Mouse (Mus musculus) stomach, embryonic 14.5 days (tissue): ENCODE data around the gene Zfp169. TPM values are rescaled to one million over a fixed set of nuclear protein-coding genes. Genes with fewer than 3 reads are reported as not detected.

Source experiments
- ATAC-seq: fragments of 200-750 bp; cut with Nextera tagmentation; 2 replicates; pipeline ENCODE4 v1.8.0; 2017; ENCODE audit warnings: low read depth, moderate TSS enrichment; ENCODE audit not compliant: insufficient number of reproducible peaks, insufficient read depth, low FRiP score
- H3K27ac ChIP-seq: fragments of 300-500 bp; sonication (generic); 2 replicates; pipeline ENCODE4 v1.5.1; 2014; ENCODE audit warnings: mild to moderate bottlenecking, low read length, moderate library complexity, mixed read lengths
- H3K27me3 ChIP-seq: fragments of 300-500 bp; sonication (generic); 2 replicates; pipeline ENCODE4 v1.6.1; 2014; ENCODE audit warnings: low read length, control low read depth, mixed read lengths; ENCODE audit not compliant: control insufficient read depth, insufficient read depth
- H3K36me3 ChIP-seq: fragments of 300-500 bp; sonication (generic); 2 replicates; pipeline ENCODE4 v1.6.1; 2014; ENCODE audit warnings: mild to moderate bottlenecking, control low read depth, low read length, moderate library complexity, mixed read lengths; ENCODE audit not compliant: control insufficient read depth, insufficient read depth
- H3K4me1 ChIP-seq: fragments of 300-500 bp; sonication (generic); 2 replicates; pipeline ENCODE4 v1.6.1; 2014; ENCODE audit warnings: low read length, control low read depth, mixed read lengths; ENCODE audit not compliant: control insufficient read depth, insufficient read depth
- H3K4me2 ChIP-seq: fragments of 300-500 bp; sonication (generic); replicated peaks from 2 replicates; pipeline ENCODE4 v1.6.1; 2014; ENCODE audit warnings: low read depth, low read length, control low read depth
- H3K4me3 ChIP-seq: fragments of 300-500 bp; sonication (generic); 2 replicates; pipeline ENCODE4 v1.5.1; 2014; ENCODE audit warnings: low read depth, low read length, control low read depth
- H3K9ac ChIP-seq: fragments of 300-500 bp; sonication (generic); replicated peaks from 2 replicates; pipeline ENCODE4 v1.6.1; 2014; ENCODE audit warnings: low read depth, mild to moderate bottlenecking, control low read depth, low read length, moderate library complexity, mixed read lengths
- H3K9me3 ChIP-seq: fragments of 300-500 bp; sonication (generic); 2 replicates; pipeline ENCODE4 v1.6.1; 2016; ENCODE audit warnings: low read depth, low read length, control low read depth; ENCODE audit not compliant: control insufficient read depth
- WGBS: fragments of 180-500 bp; shearing (Covaris S2); extraction: QIAGEN DNeasy Blood & Tissue Kit; methylation state at CpG from one replicate; pipeline ENCODE4 v1.1.7; 2014; 5-methylcytosine and 5-hydroxymethylcytosine counted together
- polyA plus RNA-seq: library from polyadenylated mRNA; unstranded; fragments of >200 nt; fragmentation: Nextera tagmentation; extraction: Ambion mirVana; gene quantifications from 2 replicates; pipeline ENCODE4 v1.2.1, GENCODE M21; 2014

Gene Zfp169
- 5.0 and 6.7 TPM in 2 replicates for polyA plus RNA-seq

- Histone ChIP-seq H3K36me3 (no peaks in the 10 kb centered on the region), H3K9ac (peak within 1 kb of the TSS; percentile 71), H3K4me3 (peak within 1 kb of the TSS; percentile 73), H3K4me2 (peak within 1 kb of the TSS; percentile 82), H3K4me1 (peaks cover 4% of the 10 kb centered on the region; the same call in 1 of the 2 replicates), H3K27me3 (no peaks in the 10 kb centered on the region), H3K9me3 (no peaks in the 10 kb centered on the region), H3K27ac (no peak within 1 kb of the TSS)
- 1% methylated on average over 34 of the region's 34 CpGs for WGBS
- peak; percentile 97 for ATAC-seq
Measured at GRCm38 (mm10) chr13:48513003-48513929, at the start of gene Zfp169, which contains the start of gene A830005F24Rik. Gene Zfp169 (minus strand): TSS chr13:48513451. Gene A830005F24Rik (plus strand): TSS chr13:48513570.

DNA sequence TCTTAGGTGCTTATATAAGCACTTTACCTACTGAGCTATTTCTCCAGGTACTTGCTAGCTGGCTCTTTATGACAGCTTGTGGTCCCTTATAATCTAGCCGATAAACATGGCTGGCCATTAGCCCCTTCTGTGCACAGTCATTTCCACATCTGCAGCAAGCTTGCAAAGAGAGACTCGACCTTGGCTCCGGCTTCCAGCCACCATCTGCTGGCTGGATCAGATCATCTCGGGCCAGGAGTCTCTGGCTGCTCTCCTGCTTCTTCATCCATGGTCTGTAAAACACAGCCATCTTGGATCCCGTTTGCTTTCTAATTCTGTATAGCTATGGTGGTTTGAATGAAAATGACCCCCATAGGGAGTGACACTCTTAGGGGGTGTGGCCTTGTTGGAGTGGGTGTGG, 49.1 kb upstream of the Zfp169 start:
- Histone ChIP-seq H3K4me3 (no peak overlapping the region), H3K4me1 (peaks cover 9% of the 10 kb centered on the region; the same call in 1 of the 2 replicates), H3K27me3 (no peaks in the 10 kb centered on the region), H3K36me3 (no peaks in the 10 kb centered on the region), H3K9me3 (no peaks in the 10 kb centered on the region), H3K27ac (no peak overlapping the region), H3K4me2 (no peak overlapping the region), H3K9ac (no peak overlapping the region)
- no peak for ATAC-seq
- 82% methylated on average over 5 of the region's 5 CpGs for WGBS

DNA sequence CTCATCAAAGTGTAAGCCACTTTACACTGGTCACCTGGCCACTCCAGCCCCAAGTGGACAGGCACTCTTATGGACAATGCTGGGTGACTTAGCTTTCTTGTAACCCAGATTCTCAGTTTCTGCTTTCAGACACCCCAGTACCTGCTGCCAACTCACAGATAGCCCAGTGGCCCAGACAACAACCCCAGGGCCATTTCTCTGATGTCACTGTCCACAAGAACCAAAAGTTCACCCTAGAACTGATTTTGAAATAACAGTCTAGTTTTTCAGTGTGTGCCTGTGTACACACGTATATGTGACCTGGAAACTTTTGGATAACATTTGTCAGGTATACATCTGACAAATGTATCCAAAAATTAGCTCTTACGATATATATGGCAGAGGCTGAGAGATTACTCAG, 48.2 kb upstream of the Zfp169 start:
- H3K4me3 ChIP-seq, result no peak overlapping the region
- H3K9me3 ChIP-seq, result no peaks in the 10 kb centered on the region
- H3K4me1 ChIP-seq, result peaks cover 9% of the 10 kb centered on the region; the same call in 1 of the 2 replicates
- no peaks in the 10 kb centered on the region for H3K27me3 ChIP-seq
- no peak overlapping the region for H3K4me2 ChIP-seq
- WGBS, result 91% methylated on average over 2 of the region's 2 CpGs
- H3K27ac ChIP-seq, result no peak overlapping the region
- no peak overlapping the region for H3K9ac ChIP-seq
- ATAC-seq, result no peak
- no peaks in the 10 kb centered on the region for H3K36me3 ChIP-seq

DNA sequence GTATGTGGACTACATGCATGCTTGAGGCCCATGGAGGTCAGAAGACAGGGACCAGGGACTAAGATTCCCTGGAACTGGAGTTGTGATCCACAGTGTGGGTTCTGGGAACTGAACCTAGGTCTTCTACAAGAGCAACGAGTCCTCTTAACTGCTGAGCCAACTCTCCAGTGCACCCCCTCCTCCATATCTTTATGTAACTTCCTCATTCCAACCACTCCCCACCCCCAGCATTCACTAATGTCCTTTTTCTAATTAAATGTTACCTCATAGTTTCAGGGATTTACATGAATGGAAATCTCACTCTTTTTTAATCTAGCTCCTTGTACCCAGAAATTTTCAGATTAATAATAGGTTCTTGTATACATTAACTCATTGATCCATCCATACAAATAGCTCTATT, 42.7 kb upstream of the Zfp169 start:
- 68% methylated on average over 1 of the region's 1 CpGs for WGBS

GRCm38 (mm10) chr13:48554552-48554951, 41.3 kb upstream of the Zfp169 start:
- Histone ChIP-seq H3K4me3 (no peak overlapping the region), H3K27ac (no peak overlapping the region), H3K9ac (no peak overlapping the region), H3K4me1 (peaks cover 15% of the 10 kb centered on the region; the same call in 1 of the 2 replicates), H3K36me3 (no peaks in the 10 kb centered on the region), H3K4me2 (no peak overlapping the region), H3K27me3 (no peaks in the 10 kb centered on the region), H3K9me3 (no peaks in the 10 kb centered on the region)
- 80% methylated on average over 1 of the region's 1 CpGs for WGBS
- ATAC-seq, result no peak

More for the DNA sequence above, 42.7 kb upstream of the Zfp169 start:
- no peaks in the 10 kb centered on the region for H3K36me3 ChIP-seq
- no peak overlapping the region for H3K27ac ChIP-seq
- no peaks in the 10 kb centered on the region for H3K27me3 ChIP-seq
- no peak for ATAC-seq
- no peaks in the 10 kb centered on the region for H3K9me3 ChIP-seq
- H3K9ac ChIP-seq, result no peak overlapping the region
- H3K4me2 ChIP-seq, result no peak overlapping the region
- peaks cover 15% of the 10 kb centered on the region; the same call in 1 of the 2 replicates for H3K4me1 ChIP-seq
- H3K4me3 ChIP-seq, result no peak overlapping the region

DNA sequence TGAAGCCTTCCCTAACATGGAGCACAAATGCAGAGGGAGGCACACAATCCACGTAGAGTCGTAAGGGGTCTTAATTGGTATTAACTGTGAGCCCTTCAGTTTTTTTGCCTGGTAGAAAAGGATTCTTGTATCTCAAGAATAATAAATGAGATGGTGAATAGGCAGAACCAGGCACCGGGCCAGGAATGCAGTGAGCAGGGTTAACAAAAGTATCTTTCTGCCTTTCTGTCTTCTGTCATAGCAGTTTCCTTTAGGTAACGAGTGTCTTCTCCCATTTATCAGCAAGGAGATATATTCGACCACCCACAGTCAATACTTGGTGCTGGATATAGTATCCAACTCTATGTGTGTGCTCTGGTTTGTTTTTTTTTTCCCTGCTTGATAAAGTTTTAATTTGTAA, 40.3 kb upstream of the Zfp169 start:
- Histone ChIP-seq H3K9ac (no peak overlapping the region), H3K27ac (peak overlapping the region; percentile 97), H3K4me2 (0 out of 2 replicates have a peak overlapping the region, but pooled peaks have one; percentile 43), H3K4me3 (no peak overlapping the region), H3K27me3 (no peaks in the 10 kb centered on the region), H3K36me3 (no peaks in the 10 kb centered on the region), H3K4me1 (peaks cover 15% of the 10 kb centered on the region; the same call in 1 of the 2 replicates), H3K9me3 (no peaks in the 10 kb centered on the region)
- WGBS, result 34% methylated on average over 5 of the region's 5 CpGs
- no peak for ATAC-seq

DNA sequence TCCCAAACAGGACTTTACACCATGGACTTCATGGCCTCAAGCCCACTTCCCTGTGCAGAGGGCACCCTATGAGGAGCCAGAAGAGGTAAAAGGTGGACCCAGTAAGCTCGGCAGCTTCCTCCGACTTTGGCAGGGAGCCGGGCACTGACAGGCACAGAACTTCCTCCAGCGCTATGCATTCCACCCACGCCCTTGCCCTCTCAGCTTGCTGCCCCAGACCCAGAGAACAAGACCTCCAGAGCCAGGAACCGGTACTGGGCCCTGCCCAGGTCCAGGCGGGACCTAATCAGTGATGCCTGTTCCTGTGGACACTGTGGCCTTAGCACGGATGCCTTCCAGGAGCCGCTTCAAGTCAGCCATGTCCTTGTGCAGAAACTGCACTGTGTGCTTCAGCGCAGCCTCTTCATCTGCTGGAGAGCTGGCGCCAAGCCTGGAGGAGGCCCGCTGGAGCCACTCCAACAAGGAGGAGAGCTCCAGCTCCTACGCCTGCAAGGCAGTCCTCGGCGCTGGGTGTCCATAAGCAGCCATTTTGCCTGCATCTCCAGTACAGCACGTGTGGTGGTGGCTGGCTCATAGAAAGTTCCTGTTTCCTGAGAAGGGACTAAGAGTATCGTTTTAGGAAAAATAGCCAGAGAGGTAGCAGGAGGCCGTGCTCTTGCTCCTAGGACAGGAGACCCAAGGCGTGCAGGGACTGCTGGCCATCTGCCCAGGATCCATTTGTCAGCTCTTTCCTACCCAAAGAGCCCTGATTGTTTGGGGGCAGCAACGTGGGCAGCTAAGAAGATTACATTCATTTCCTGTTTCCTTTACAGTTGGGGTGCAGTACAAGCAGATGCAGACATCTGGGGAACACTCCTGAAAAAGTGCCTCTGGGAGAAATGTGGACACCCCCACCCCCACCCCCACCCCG, 39.2 kb upstream of the Zfp169 start:
- Histone ChIP-seq H3K4me2 (peak overlapping the region; percentile 43), H3K36me3 (no peaks in the 10 kb centered on the region), H3K9me3 (no peaks in the 10 kb centered on the region), H3K4me3 (no peak overlapping the region), H3K9ac (no peak overlapping the region; the same call in 1 of the 2 replicates), H3K27me3 (no peaks in the 10 kb centered on the region), H3K27ac (peak overlapping the region; percentile 97), H3K4me1 (peaks cover 15% of the 10 kb centered on the region; the same call in 1 of the 2 replicates)
- ATAC-seq, result peak; percentile 83
- 34% methylated on average over 21 of the region's 21 CpGs for WGBS

GRCm38 (mm10) chr13:48548296-48548695, 35.0 kb upstream of the Zfp169 start:
- H3K27ac ChIP-seq, result no peak overlapping the region
- ATAC-seq, result no peak
- H3K36me3 ChIP-seq, result no peaks in the 10 kb centered on the region
- H3K9me3 ChIP-seq, result no peaks in the 10 kb centered on the region
- no peak overlapping the region for H3K9ac ChIP-seq
- peaks cover 19% of the 10 kb centered on the region; the same call in 1 of the 2 replicates for H3K4me1 ChIP-seq
- H3K27me3 ChIP-seq, result no peaks in the 10 kb centered on the region
- H3K4me3 ChIP-seq, result no peak overlapping the region
- 90% methylated on average over 5 of the region's 5 CpGs for WGBS
- H3K4me2 ChIP-seq, result no peak overlapping the region
